Mouse (Mus musculus) heart, postnatal 4 days (tissue): ENCODE data around the gene Prox1. TPM values are rescaled to one million over a fixed set of nuclear protein-coding genes. Genes with fewer than 3 reads are reported as not detected.
A peak's percentile ranks its signal among the peaks of the same experiment; 100 is the strongest.

Source experiments
- DNase-seq: peaks from one replicate; pipeline ENCODE4 v3.0.0; 2021
- total RNA-seq, 2 experiments: library from RNA; stranded (reverse); gene quantifications; 2 replicates each; pipeline ENCODE4 v1.2.3; 2021

Gene Prox1
- 10 to 100 TPM; 57.6 to 58.0 TPM for total RNA-seq

DNA sequence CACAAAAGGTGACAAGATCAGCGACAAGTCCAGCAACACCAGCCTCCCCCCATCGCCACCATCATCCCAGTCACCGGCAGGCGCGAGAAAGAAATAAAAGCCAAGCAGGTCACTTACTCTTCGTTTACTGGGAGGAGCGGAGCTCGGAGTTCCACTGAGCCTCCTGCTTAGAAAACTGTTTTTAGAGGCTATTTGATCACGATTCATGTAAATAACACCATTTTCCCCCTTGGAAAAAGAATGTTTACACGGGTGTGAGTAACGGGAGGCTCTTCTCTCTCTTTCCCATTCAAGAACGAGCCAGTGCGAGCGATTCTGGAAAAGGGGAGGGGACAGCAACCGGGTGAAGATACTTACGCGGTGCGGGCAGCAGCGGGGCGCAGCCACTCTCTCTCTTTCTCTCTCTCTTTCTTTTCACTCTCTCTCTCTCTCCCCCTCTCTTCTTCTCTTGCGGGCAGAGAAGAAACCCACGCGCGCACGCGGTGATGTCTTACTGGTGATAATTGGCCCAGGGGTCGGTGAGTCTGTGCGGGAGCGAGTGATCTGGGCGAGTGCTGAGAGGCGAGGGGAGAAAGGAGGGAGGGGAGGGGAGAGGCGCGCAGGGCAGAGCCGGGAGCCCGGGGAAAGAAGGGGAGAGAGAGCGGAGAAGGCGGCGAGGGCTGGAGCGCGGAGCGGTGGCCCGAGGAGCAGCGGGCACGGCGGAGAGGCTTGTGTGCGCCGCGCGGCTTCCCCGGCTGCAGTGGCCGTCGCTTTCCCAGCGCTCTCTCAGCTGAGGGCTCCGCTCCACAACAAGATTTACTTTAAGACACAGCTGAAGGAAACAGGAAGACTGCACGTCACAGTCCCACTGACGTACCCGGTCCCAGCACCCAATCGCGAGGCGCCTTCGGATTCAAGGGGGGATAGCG, at the start of gene Prox1:
Prox1 (minus strand) TSS at position 804 of the 908 bp plus-strand sequence.
- peak; percentile 78 for DNase-seq

DNA sequence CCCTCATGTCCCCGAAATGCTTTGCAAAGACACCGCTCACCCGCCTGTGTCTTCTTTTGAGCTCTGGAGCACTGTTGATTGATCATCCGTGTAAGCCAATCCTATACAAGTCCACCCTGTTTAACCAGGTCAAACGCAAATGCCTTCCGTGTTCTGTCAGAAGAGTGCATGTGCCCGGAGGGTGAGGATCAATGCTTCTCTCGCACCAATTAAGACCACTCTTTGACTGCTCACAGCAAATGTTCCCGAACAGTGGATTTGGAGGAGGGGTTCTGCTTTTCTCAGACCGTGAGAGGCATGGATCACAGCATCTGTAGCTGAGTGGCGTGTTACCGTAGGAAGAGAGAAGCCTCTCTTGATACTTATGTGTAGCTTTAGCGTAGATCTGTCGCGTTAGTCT, 46.1 kb upstream of the Prox1 start:
- DNase-seq: no peak

DNA sequence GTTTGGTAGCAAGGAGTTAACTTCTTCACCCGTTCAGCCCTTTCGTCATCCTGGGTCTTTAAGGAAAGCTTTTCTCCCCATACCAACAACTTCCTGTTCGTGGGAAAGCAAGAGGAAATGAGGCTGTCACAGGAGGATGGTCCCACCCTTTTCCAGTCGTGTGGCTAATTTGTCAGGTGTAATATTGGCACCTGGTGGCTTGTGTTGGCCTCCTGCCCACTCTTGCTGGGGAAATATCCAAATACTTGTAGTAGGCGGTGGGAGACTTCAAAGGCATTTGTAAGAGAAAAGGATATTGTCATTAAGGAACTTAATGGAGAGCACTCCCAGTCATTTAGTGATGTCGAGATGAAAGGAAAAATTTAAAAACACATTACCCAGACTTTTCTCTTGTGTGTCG, 44.1 kb upstream of the Prox1 start:
- peak; percentile 25 for DNase-seq

DNA sequence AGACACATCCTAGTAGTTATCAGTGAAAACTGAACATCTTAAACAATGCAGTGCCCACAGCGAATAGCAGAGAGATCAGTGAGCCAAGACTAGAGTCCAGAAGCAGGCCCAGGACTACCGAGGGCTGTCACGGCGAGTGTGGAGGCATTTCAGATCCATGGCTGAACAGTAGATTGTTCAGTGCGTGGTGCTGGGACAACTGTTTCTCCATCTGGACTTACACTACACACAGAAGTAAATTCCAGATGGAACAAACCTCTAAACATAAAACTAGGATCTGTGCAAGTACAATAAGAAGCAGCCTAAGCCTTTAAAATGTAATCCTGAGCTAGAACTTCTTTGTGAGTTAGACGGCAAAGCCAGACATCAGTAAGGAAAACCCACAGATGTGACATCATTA, 42.7 kb upstream of the Prox1 start:
- no peak for DNase-seq

DNA sequence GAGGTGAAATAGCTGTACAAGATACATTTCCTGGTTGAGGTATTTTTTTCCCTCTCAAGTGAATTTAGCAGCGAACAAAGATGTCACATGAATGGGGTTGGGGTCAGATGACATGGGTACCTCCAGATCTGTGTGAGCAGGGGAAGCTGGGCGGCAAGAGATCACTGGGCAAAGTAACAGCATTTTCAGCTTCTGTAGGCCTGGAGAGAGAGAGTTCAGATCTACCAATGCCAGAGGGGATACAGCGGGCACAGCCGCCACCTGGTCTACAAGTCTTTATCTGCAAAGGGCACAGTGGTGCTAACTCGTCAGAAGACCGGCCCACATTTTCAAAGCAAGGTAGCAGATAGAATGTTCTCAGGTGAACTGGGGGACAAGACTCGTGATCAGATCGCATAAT, 36.7 kb upstream of the Prox1 start:
- DNase-seq: no peak

DNA sequence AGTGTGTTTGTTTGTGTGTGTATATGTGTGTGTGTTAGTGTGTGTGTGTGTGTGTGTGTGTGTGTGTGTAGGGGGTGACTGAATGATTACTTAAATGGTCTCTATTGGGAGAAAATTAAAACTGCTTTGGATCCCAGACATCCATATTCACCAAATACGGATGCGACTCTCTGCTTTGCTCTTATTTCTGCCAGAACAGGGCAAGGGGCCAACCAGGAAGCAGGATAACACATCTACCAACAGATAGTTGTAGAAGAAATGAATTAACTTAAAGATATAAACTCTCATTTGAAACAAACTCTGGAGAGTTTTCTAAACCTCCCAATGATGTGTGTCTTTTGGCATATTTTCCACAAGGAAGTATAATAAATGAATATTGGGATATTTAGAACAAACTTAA, 35.2 kb upstream of the Prox1 start:
- no peak for DNase-seq

DNA sequence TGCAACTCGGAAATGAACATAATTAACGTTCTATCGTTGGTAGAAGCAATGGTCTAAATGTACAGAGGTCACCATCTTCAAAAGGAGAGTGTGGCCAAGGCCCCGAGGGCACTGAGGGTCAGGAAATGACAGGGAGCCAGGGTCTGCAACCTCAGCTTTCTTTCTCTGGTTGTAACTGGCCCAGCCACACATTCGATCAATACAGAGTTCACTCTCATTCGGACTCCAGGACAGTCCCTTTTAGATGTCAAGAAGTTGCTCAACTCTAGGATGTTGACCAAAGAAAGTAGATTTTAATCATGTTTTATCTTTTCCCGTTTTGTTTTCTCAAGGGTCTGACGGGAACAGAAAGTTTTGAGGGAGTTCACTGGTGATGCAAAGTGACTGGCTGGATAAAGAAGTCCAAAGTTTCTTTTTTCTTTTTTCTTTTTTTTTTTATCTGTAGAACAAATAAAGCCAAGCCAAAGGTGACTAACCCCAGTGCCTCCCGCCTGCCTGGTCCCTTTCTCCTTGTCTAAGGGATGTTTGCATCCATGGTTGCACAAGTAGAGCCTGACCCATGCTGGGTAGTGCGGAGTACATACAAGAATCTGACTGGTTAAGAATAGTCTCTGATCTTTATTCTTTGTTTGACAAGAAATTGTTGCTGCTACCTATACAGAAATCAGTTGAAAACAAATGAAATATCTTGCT, 34.0 kb upstream of the Prox1 start:
- DNase-seq: no peak

DNA sequence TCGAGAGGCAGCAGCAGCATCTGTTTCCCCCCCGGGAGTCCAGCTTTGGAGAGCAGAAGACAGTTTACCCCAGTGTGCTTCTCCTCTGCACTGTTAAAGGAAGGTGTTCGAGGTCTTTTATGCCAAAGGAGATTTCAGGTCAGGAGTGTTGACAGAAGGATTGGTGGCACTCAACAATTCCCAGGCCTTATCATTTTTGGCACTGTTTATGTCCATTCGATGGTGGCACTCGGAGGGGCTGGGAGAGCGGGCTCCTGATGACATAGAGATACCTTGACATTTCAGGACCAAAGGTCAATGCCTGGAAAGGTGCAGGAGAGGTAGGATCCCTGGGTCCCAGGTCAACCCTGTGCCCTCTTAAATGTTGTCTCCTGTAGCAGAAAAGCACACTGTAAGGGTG, 31.2 kb upstream of the Prox1 start:
- peak; percentile 14 for DNase-seq

DNA sequence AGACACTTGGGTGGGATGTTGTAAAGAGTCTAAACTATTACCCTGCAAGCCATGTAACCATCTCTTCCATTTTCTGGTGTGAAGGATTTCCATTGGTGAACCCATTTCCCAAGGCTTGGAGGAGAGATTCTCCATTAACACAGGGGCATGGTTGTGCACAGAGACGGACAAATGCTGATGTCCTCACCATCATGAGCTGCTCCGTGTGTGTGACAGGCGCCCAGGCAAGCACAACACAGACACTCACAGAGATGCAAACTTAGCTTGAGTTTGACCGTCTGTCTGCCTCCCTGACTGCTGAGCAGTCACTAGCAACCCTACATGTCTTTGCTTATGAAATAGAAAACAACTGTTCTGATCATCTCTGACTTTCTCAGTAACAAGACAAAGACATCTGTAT, 30.5 kb upstream of the Prox1 start:
- no peak for DNase-seq

DNA sequence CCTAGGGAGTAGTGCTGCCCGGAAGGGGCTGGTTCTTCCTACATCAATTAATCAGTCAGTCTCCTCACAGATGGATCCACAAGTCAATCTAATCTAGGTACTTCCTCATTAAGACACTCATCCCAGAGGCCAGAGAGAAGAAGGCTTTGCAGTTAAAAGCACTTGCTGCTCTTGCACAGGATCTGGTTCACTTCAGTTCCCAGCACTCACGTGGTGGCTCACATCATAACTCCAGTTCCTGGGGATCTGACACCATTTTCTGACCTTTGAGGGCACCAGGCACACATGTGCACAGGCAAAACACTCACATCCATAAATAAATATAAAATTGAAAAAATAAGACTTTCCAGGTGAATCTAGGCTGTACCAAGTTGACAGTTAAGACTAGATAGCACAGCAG, 27.7 kb upstream of the Prox1 start:
- no peak for DNase-seq

DNA sequence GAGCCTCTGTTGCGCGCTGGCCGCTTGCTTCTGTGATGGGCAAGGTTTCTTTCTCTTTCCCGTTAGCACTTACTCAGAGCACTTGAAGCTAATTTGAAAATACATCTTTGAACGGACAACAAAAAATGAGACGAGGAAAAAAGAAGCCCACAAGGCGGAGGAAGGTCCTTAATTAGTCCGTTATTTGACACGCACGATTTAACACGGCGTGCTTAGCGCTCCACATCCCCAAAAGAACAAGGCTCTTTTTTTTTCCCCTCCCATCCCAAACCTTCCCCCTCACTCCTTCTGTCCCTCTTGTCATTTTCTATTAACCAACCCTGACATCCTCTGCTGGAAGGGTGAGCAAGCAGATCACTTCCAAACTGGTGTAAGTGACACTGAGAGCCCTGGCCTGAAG, 21.5 kb upstream of the Prox1 start:
- no peak for DNase-seq

DNA sequence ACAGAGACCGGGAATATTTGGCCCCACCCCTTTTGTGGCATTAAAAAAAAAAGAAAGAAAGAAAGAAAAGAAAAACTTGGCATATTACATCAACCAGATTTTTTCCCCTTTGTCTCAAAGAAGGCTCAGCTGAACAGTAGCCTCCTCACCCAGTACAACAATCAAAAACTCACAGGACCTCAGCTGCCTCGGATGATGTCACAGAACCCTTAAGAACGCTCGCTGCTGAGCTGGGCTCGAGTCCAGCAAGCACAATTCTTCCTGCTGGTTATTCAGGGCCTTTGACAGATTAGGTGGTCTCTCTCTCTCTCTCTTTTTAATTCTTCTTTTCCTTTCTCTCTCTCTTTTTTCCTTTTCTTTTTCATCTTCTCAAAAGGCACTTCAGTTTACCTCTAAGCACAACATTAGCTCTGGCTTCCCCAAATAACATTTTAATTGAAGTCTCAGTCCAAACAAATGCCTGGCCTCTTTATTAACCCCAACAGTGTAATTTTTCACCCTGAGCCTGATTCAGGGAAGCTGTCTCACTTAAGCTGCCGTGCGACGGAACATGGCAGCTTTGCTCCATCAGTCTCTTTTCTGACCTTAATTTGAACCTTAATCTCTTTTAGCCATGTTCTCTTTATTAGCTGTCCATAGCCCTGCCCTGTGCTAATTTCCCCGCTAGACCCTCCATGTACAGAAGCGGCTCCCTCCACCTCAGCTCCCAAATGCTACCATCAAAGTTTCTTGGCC, 19.9 kb upstream of the Prox1 start:
- DNase-seq: peak; percentile 66

DNA sequence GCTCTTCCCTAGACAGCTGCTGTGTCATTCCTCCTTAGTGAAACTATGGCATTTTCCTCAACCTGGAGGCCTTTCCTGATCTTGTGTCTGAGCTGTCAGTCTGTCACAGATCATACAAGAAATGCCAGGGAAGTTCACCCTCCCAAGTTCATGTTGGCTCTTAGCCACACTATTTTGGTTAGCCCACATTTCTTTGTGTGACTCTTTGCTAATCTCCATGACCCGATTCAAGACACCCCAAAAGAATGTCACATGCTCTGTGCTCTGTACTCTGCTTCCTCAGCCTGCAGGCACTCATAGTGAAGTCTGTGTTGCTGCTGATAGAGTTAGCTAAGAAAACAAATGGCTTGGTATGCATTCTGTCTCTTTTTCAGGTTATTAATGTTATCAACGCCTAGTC, 18.6 kb upstream of the Prox1 start:
- DNase-seq: no peak

DNA sequence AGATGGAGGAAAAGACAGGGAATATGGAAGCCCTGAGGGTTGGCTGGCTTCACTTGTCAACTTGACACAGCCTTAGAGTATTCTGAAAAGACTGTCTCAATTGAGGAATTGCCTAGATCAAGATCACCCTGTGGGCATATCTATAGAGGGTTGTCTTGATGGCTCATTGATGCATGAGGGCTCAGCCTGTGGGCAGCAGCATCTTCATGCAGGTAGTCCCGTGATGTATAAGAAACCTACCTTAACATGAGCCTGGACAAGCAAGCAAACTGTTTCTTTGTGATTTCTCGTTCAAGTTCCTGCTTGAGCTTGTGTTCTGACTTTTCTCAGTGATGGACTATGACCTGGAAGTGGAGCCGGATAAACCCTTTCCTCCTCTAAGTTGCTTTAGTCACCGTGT, 15.8 kb upstream of the Prox1 start:
- no peak for DNase-seq

DNA sequence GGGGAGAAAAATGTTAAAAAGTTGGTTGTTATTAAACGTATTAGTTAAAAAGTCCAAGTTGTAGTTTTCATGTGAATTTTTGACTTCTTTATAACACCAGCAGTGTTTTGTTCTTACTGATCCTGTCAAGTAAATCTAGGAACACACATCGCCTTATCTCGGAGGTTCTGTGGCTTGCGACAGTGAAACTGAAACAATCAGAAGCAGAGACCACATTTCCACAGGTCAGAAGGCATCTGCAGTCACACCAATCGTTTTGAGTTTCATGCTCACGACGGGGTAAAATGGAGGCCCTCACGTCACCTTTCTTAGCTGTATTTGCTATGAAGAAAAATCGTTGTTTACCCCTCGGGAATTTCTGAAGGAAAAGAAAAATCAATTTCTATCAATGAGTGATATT, 14.8 kb upstream of the Prox1 start:
- no peak for DNase-seq

DNA sequence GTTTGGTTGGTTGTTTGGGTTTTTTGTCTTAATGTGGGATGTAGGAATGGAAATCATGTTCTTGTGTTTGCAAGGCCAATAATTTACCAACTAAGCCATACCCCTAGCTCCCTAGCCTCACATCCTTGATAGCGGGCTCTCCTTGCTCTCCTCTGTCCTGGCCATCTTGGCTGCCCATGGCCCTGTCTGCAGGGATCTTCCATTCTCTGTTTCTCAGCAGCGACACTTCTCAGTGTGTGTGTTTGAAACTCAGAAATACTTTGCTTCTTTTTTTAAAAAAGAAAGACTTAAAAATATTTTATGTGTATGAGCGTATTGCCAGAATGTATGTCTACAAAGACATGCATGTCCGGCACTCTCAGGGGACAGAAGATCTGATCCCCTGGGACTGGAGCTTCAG, 13.1 kb upstream of the Prox1 start:
- no peak for DNase-seq

DNA sequence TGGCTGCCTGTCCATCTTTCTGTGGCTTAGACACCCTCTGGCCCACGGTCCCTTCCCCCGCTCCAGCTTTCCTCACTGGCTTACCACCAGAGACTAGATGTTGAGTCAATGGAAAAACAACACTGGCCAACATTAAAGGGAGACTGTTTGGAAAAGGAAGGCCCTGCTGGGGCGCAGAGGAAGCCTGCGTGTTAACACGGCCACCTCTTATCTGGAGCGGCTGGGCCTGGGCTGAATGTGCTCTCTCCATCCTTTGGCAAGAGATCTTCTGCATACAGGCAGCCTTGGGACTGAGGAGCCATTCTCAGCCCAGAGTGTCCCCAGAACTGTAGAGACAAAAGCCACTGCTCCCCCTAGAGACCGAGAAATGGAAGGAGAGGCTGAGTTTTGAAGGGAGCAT, 11.3 kb upstream of the Prox1 start:
- no peak for DNase-seq

DNA sequence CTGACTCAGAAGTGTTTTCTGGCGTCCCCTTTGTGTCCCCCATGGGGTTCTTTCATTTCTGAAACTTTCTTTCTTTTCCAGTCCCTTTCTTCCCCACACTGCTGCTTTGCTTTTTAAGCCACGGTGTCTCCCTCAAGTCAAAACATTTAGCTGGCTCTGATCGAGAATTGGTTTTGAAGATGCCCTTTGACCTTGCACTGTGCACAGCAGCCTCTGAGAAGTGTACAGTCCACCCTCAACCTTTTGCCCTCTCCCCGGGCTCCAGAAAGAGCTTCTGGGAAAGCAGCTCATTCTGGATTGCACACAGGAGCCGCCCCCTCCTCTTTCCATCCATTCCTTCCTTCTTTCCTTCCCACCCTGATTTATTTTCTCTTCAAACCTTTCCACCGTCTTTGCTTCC, 10.3 kb upstream of the Prox1 start:
- no peak for DNase-seq

DNA sequence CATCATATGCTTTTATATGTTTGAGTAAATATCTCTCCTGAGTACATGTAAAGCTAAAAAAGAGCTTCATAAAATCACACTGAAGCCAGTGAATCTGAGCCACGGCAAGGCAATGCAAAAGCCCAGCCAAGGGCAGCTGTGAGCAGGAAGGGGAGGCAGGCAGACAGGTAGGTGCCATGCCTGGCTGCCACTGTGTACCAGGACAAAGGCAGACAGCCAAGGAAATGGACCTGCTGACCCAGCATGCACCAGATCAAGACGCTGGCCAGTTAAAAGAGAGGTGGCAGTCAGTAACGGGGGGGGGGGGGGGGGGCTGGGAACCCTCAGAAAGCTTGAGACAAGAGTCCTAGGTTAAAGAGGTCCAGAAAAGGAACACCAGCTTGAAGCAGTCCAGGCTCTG, 6.4 kb upstream of the Prox1 start:
- no peak for DNase-seq

DNA sequence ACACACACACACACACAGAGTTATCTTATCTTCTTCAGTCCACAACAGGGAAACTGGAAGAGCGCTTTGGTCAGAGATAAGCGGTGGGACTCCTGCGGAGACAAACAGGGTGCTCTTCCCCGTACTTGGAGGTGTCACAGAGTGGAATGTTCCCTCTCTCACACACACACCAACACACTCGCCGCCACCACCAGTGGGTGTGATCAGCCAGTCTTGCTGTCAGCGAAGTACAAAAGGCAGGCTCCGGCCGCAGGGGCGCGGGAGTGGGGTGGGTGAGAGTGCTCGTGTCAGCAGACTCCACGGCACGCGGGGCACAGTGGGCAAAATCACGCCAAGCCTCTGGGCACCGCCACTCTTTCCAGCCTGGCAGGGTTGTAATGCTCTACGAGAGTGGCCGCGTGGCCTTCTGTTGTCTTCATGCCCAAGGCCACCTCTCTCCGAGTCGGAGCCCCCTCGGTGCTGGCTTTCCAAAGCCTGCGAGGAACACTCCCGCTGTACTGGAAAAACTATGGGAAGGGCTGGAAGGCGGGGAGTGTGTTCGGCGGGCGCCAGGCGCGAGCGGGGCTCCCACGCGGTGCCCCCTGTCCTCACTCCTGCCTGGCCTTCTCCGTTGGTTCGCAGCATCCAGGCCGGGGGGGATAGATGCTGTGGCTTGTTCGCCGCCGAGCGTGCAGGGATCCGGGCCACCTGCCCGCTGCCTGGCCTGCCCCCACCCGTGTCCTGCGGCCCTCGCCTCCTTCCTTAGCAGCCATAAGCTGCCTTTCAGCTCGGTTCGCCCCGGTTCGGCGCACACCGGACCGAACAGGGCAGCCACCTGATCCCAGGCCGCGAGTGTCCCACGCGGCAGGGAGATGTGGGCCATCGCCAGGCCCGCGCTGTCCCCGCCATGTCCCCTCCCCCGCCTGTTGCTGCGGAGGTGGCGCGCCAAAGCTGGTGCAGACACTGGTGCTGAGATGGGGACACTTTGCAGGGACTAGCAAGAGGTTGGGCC, 4.5 kb upstream of the Prox1 start:
- DNase-seq: peak; percentile 47

DNA sequence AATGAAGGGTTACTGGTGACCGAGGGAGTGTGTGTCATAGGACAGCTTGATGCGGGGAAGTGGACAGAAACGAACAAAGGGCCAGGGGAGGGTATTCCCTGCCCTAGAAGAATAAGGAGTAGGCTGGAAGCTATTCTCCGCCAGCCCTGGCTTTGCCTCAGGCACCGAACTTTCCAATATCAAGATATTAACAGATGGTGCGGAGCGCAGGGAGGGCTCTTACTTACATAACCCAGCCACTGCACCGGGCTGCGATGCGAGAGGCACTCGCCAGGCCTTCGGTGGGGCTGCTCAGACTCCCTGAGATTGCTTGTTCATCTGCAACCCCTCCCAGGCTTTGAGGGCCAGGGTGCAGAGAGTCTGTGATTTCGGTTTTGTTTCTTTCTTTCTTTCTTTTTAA, 3.7 kb upstream of the Prox1 start:
- no peak for DNase-seq

DNA sequence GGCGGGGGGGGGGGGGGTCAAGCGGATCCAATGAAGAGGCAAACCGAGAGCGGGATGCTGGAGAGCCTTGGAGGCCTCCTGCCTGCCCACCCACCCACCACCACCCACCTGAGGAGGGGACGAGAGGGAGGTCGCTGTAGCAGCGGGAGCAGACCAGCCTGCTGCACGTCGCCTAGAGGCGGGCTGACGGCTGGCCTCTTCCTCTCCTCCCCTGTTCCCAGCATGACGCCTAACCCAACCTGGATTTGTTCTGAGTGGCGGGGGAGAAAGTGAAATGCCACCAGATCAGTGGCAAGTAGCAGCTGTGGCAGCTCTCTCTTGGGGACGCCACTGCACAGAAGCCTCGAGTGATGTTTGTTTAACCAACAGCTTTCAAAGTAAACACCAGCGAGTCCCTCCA, 3.1 kb upstream of the Prox1 start:
- DNase-seq: no peak
